17 mouse cellular contexts compared by ENCODE assay signal in the genomic region with DNA sequence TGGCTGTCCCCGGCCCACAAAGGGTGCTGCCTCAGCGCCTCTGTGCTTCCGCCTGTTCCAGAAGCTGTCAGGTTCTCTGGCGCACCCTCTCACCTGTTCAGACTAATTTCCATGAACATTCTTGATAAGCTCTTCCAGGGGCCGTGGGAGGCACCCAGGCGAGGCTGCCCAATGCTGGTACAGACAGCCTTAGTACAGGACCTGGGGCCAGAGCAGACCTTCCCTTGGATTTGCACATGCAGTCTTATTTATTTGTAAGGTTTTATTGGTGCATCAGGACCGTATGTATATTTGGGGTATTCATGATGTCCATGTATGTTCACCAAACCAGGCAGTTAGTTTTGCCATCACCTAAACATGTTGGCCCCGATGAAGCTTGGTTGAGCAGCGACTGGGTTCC.
"Had no signal": no experiment of that assay in that cellular context is flagged by ENCODE, and none has a peak within 500 bp of the region (broad histone marks: within the 10 kb centered on the region; RNA-seq: fewer than 3 reads in every experiment).

No protein-coding gene starts in this region.

- H3K27ac ChIP-seq: liver, embryonic 15.5 days; lung, embryonic 15.5 days; midbrain, embryonic 10.5 days; midbrain, embryonic 13.5 days; neural tube, embryonic 13.5 days had no signal

- H3K9ac ChIP-seq: liver, embryonic 15.5 days; lung, embryonic 15.5 days; midbrain, embryonic 13.5 days; neural tube, embryonic 13.5 days had no signal

- ATAC-seq: midbrain, embryonic 13.5 days; midbrain, embryonic 16.5 days had no signal

- DNase-seq: kidney, adult 9 months; kidney, postnatal 14 days; kidney, postnatal 4 days; lung, adult 18-20 months; lung, postnatal 10 days; lung, postnatal 36 days; thymus, adult 18-20 months; thymus, postnatal 36 days had no signal

- H3K27me3 ChIP-seq: liver, embryonic 15.5 days; lung, embryonic 15.5 days; midbrain, embryonic 13.5 days; neural tube, embryonic 13.5 days had no signal

- H3K4me2 ChIP-seq: liver, embryonic 11.5 days; liver, embryonic 15.5 days; lung, embryonic 15.5 days; midbrain, embryonic 13.5 days; neural tube, embryonic 13.5 days had no signal

- H3K4me3 ChIP-seq: liver, embryonic 15.5 days; lung, embryonic 15.5 days; megakaryocyte, embryonic 14.5 days; midbrain, embryonic 10.5 days; midbrain, embryonic 13.5 days; myocyte; neural tube, embryonic 13.5 days had no signal

- H3K36me3 ChIP-seq: liver, embryonic 15.5 days; lung, embryonic 15.5 days; midbrain, embryonic 10.5 days; midbrain, embryonic 13.5 days; neural tube, embryonic 13.5 days had no signal

- H3K9me3 ChIP-seq: liver, embryonic 15.5 days; lung, embryonic 15.5 days; midbrain, embryonic 10.5 days; midbrain, embryonic 13.5 days; neural tube, embryonic 13.5 days had no signal

- H3K4me1 ChIP-seq: liver, embryonic 15.5 days; lung, embryonic 15.5 days; megakaryocyte, embryonic 14.5 days; midbrain, embryonic 10.5 days; midbrain, embryonic 13.5 days; neural tube, embryonic 13.5 days had no signal
